Mouse (Mus musculus): Measurements from ENCODE around the gene Rbm42. TPM values are rescaled to one million over a fixed set of nuclear protein-coding genes. Genes with fewer than 3 reads are reported as not detected.

The Rbm42 gene
- polyA plus RNA-seq, 1 experiment from 2014 or later: 101 TPM

DNA sequence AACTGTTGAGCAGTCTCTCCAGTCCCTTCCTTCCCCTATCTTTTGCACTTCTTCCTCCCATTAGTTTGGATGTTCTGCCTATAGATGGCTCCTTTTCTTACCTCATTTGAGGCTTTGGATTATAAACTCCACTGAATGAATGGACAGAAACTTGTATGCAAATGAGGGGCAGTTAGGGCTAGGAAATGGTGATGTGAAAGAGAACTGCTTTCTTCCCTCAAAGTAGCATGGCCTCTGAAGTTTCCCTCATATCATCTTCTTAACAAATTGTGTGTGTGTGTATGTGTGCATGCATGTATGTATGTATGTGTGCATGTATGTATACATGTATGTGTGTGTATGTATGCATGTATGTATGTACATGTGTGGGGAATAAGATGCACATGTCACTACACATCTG, 21.1 kb downstream of the Rbm42 start:
- Histone ChIP-seq H3K4me1 (replicated peaks; ENCODE audit: control insufficient read depth, insufficient read depth, low read length) (peaks cover 7% of the 10 kb centered on the region), H3K4me3 (ENCODE audit: low read depth, low read length) (no peak overlapping the region), H3K4me2 (ENCODE audit: low read length) (no peak overlapping the region), H3K36me3 (ENCODE audit: control insufficient read depth, insufficient read depth, low read length) (peaks cover 4% of the 10 kb centered on the region), H3K9me3 (ENCODE audit: control insufficient read depth, low read length) (no peaks in the 10 kb centered on the region), H3K27ac (ENCODE audit: low read depth) (no peak overlapping the region), H3K27me3 (replicated peaks; ENCODE audit: control insufficient read depth, insufficient read depth, low read length) (peaks cover 30% of the 10 kb centered on the region), H3K9ac (ENCODE audit: low read length) (no peak overlapping the region)
- ATAC-seq (replicated peaks; ENCODE audit: low FRiP score, low TSS enrichment, low read depth): no peak
- no peak for DNase-seq (ENCODE audit: low spot score)

DNA sequence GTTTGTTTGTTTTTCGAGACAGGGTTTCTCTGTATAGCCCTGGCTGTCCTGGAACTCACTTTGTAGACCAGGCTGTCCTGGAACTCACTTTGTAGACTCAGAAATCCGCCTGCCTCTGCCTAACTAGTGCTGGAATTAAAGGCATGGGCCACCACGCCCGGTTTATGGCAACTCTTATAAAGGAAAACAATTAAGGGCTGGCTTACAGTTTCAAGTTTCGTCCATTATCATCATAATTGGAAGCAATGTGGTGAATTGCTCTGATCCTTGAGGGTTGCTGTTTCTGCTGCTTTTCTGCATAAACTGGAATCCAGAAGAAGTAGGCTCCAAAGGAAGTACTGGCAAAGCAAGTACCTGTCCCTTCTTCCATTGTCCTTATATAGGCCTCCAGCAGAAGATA, 23.5 kb downstream of the Rbm42 start:
- no peak for DNase-seq (ENCODE audit: low spot score)
- H3K27ac ChIP-seq (ENCODE audit: low read depth): no peak overlapping the region
- peaks cover 7% of the 10 kb centered on the region for H3K4me1 ChIP-seq (replicated peaks; ENCODE audit: control insufficient read depth, insufficient read depth, low read length)
- no peaks in the 10 kb centered on the region for H3K9me3 ChIP-seq (ENCODE audit: control insufficient read depth, low read length)
- no peak overlapping the region for H3K9ac ChIP-seq (ENCODE audit: low read length)
- WGBS: 86% methylated on average over 5 of the region's 5 CpGs
- H3K36me3 ChIP-seq (ENCODE audit: control insufficient read depth, insufficient read depth, low read length): peaks cover 28% of the 10 kb centered on the region
- H3K4me2 ChIP-seq (ENCODE audit: low read length): no peak overlapping the region
- peaks cover 9% of the 10 kb centered on the region for H3K27me3 ChIP-seq (replicated peaks; ENCODE audit: control insufficient read depth, insufficient read depth, low read length)
- ATAC-seq (replicated peaks; ENCODE audit: low FRiP score, low TSS enrichment, low read depth): no peak
- no peak overlapping the region for H3K4me3 ChIP-seq (ENCODE audit: low read depth, low read length)

DNA sequence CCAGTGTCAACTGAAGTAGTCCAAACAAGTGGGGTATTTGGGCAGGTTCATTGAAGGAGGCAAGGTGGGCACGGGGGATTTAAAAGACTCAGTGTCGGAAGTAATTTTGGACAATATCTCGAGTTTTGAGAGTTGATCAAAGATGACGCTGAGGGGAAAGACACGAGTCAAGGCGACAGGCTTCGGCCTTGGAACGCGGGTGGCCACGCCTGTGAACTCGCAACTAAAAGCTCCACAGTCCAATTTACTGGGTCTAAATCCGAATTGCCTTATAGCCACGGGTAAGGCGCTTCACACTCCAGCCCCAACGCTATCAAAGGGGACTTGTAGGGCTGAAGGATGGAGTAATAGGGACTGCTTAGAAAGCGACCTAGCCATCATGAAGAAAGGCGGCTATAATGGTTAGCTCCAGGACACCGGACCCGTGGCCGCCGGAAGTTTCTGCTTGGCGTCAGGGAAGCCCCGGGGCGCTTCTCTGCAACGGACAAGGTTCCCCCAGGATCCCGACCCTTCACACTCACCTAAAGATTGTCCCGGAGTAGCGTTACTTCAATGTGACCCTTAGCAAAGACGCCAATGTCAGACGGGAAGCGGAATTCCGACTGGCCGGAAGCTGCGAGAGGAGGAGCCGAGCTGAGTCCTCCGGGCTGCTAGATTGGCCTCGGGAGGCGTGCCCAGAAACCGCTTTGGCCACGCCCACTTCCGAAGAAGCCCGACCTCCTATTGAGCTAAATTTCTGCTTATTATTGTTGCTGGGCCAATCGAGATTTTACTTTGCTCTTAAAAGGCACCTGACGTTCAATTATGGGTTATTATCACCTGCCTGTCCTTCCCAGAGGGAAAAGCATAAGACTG, 24.4 kb downstream of the Rbm42 start, which contains the start of gene Cox6b1:
TSS of gene Cox6b1 (minus strand) at position 622 of the 855 bp plus-strand sequence.
- DNase-seq (ENCODE audit: low spot score) (peak; percentile 92), ATAC-seq (replicated peaks; ENCODE audit: low FRiP score, low TSS enrichment, low read depth) (peak; percentile 94)
- H3K4me2 ChIP-seq (ENCODE audit: low read length): peak within 1 kb of the TSS; percentile 78
- 2% methylated on average over 44 of the region's 44 CpGs for WGBS
- H3K9ac ChIP-seq (ENCODE audit: low read length): peak within 1 kb of the TSS; percentile 87
- peaks cover 7% of the 10 kb centered on the region for H3K4me1 ChIP-seq (replicated peaks; ENCODE audit: control insufficient read depth, insufficient read depth, low read length)
- H3K27me3 ChIP-seq (replicated peaks; ENCODE audit: control insufficient read depth, insufficient read depth, low read length): 0 out of 2 replicates have a peak, but pooled peaks cover 3% of the 10 kb centered on the region
- H3K9me3 ChIP-seq (ENCODE audit: control insufficient read depth, low read length): no peaks in the 10 kb centered on the region
- H3K27ac ChIP-seq (ENCODE audit: low read depth): peak within 1 kb of the TSS; percentile 43; the same call in 1 of the 2 replicates
- H3K36me3 ChIP-seq (ENCODE audit: control insufficient read depth, insufficient read depth, low read length): peaks cover 34% of the 10 kb centered on the region
- H3K4me3 ChIP-seq (ENCODE audit: low read depth, low read length): peak within 1 kb of the TSS; percentile 95

DNA sequence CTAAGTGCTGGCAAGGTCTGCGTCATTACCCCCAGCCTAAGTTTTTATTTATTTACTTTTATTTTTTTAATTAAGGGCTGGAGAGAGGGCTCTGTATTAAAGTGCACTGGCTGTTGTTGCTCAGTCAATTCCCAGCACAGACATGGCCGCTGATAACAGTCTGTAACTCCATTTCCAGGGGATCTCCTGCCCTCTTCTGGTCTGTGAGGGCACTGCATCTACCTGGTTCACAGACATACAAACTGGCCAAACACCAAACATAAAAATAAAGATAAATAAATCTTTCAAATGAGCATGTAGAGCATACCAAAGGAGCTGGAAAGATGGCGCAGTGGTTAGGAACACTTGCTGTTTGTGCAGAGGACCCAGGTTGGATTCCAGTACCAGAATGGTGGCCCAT, 30.9 kb downstream of the Rbm42 start:
- Histone ChIP-seq H3K27me3 (replicated peaks; ENCODE audit: control insufficient read depth, insufficient read depth, low read length) (no peaks in the 10 kb centered on the region), H3K4me2 (ENCODE audit: low read length) (no peak overlapping the region), H3K4me3 (ENCODE audit: low read depth, low read length) (no peak overlapping the region), H3K27ac (ENCODE audit: low read depth) (no peak overlapping the region), H3K36me3 (ENCODE audit: control insufficient read depth, insufficient read depth, low read length) (peaks cover 74% of the 10 kb centered on the region), H3K9ac (ENCODE audit: low read length) (no peak overlapping the region), H3K4me1 (replicated peaks; ENCODE audit: control insufficient read depth, insufficient read depth, low read length) (no peaks in the 10 kb centered on the region), H3K9me3 (ENCODE audit: control insufficient read depth, low read length) (no peaks in the 10 kb centered on the region)
- WGBS: 90% methylated on average over 3 of the region's 3 CpGs
- ATAC-seq (replicated peaks; ENCODE audit: low FRiP score, low TSS enrichment, low read depth): no peak
- peak; percentile 65 for DNase-seq (ENCODE audit: low spot score)

DNA sequence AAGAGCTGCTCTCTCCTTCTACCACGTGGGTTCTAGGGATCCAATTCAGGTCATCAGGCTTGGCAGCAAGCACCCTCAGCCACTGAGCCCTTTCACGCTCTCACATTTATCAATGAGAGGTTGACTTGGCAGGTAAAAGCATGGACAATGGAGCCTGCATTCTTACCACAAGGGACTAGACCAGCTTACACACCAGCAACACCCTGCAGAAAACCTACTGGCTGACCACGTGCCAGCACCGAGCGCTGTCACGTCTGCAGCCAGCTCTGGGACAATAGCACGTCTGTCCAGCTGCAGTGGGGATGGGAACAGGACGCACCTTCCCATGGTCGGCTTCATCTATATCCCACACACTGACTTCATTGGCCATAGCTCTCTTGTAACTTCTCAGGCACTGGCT, 31.5 kb downstream of the Rbm42 start:
- H3K9me3 ChIP-seq (ENCODE audit: control insufficient read depth, low read length): no peaks in the 10 kb centered on the region
- H3K4me1 ChIP-seq (replicated peaks; ENCODE audit: control insufficient read depth, insufficient read depth, low read length): no peaks in the 10 kb centered on the region
- no peak for ATAC-seq (replicated peaks; ENCODE audit: low FRiP score, low TSS enrichment, low read depth)
- 95% methylated on average over 9 of the region's 9 CpGs for WGBS
- H3K4me3 ChIP-seq (ENCODE audit: low read depth, low read length): no peak overlapping the region
- no peaks in the 10 kb centered on the region for H3K27me3 ChIP-seq (replicated peaks; ENCODE audit: control insufficient read depth, insufficient read depth, low read length)
- H3K27ac ChIP-seq (ENCODE audit: low read depth): no peak overlapping the region
- H3K4me2 ChIP-seq (ENCODE audit: low read length): no peak overlapping the region
- H3K9ac ChIP-seq (ENCODE audit: low read length): no peak overlapping the region
- DNase-seq (ENCODE audit: low spot score): no peak
- H3K36me3 ChIP-seq (ENCODE audit: control insufficient read depth, insufficient read depth, low read length): peaks cover 69% of the 10 kb centered on the region

DNA sequence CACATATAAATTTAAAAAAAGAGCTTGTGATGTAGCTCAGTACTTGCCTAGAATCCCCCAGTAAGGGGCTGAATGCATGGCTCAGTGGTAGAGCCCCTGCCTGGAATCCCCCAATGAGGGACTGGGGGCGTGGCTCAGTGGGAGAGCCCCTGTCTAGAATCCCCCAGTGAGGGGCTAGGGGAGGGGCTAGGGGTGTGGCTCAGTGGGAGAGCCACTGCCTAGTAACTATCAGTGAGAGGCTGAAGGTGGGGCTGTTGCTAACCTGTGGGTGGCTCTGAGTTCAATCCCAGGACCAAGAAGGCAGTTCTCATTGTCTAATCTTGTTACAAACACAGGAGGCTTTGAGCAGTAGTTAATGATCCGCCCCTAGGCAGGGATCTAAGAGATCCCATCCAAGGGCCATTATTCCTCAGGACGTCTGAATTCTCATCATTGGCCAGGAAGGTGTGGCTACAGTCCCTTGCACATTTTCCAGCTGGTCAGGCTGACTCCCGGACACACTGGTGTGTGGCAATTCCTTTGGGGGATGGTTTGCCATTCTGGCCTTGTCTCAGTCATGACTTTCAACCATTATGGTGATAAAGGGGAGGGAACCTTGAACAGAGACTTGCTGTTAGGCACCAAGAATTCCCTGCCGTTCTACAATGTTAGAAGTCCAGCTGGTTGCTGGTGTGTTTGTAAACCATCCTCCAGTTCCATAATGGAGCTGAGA, 34.9 kb downstream of the Rbm42 start:
- WGBS: 58% methylated on average over 5 of the region's 5 CpGs
- ATAC-seq (replicated peaks; ENCODE audit: low FRiP score, low TSS enrichment, low read depth): no peak

DNA sequence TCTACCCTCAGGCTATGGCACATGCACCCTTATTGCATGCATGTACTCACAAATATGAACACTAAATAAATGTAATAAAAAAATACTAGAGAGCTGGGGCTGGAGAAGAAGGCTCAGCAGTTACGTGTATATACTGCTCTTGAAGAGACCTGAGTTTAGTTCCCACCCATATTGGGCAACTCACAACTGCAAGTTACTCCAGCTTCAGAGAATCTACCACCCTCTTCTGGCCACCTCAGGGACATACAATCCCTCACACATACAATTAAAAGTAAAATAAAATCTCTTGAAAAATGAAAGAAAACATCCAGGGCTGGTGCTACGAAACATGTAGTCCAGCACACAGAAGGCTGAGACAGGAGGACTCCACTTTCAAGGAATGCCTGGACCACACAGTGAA, 35.7 kb downstream of the Rbm42 start:
- DNase-seq (ENCODE audit: low spot score) (no peak), ATAC-seq (replicated peaks; ENCODE audit: low FRiP score, low TSS enrichment, low read depth) (no peak)
- Histone ChIP-seq H3K36me3 (ENCODE audit: control insufficient read depth, insufficient read depth, low read length) (peaks cover 36% of the 10 kb centered on the region), H3K27ac (ENCODE audit: low read depth) (no peak overlapping the region), H3K4me3 (ENCODE audit: low read depth, low read length) (no peak overlapping the region), H3K4me1 (replicated peaks; ENCODE audit: control insufficient read depth, insufficient read depth, low read length) (no peaks in the 10 kb centered on the region), H3K27me3 (replicated peaks; ENCODE audit: control insufficient read depth, insufficient read depth, low read length) (no peaks in the 10 kb centered on the region), H3K4me2 (ENCODE audit: low read length) (no peak overlapping the region), H3K9me3 (ENCODE audit: control insufficient read depth, low read length) (no peaks in the 10 kb centered on the region), H3K9ac (ENCODE audit: low read length) (no peak overlapping the region)
- 85% methylated on average over 2 of the region's 2 CpGs for WGBS

More for the DNA sequence above, 34.9 kb downstream of the Rbm42 start:
- H3K9me3 ChIP-seq (ENCODE audit: control insufficient read depth, low read length): no peaks in the 10 kb centered on the region
- no peak overlapping the region for H3K4me2 ChIP-seq (ENCODE audit: low read length)
- no peak overlapping the region for H3K4me3 ChIP-seq (ENCODE audit: low read depth, low read length)
- peaks cover 41% of the 10 kb centered on the region for H3K36me3 ChIP-seq (ENCODE audit: control insufficient read depth, insufficient read depth, low read length)
- DNase-seq (ENCODE audit: low spot score): no peak
- no peak overlapping the region for H3K27ac ChIP-seq (ENCODE audit: low read depth)
- no peaks in the 10 kb centered on the region for H3K4me1 ChIP-seq (replicated peaks; ENCODE audit: control insufficient read depth, insufficient read depth, low read length)
- H3K9ac ChIP-seq (ENCODE audit: low read length): no peak overlapping the region
- H3K27me3 ChIP-seq (replicated peaks; ENCODE audit: control insufficient read depth, insufficient read depth, low read length): no peaks in the 10 kb centered on the region

DNA sequence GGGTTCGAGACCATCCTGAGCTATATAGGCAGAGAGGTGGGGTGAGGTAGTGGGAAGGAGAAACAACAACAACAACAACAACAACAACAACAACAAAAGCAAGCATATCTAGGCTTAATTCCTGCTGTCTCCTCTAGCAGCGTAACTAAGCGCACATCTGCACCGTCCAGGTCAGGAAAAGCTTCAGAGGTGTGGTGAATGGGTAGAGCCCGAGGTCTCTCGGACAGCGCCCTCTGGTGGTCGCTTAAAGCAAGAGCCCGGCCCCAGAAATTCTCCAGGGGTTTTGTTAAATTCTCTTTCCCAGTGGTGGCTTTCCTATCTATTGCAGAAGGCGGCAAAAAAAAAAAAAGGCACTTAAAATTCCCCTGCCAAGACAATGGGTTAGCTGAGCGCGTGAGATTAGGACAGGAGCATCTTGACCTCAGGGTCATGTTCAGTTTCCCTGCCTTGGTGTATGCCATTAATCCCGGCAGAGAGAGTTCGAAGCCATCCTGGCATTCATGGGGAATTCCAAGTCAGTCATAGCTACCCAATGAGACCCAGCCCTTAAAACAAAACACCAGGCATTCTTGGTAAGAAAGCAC, 36.5 kb downstream of the Rbm42 start:
- Histone ChIP-seq H3K27ac (ENCODE audit: low read depth) (no peak overlapping the region), H3K4me1 (replicated peaks; ENCODE audit: control insufficient read depth, insufficient read depth, low read length) (no peaks in the 10 kb centered on the region), H3K4me3 (ENCODE audit: low read depth, low read length) (no peak overlapping the region), H3K9me3 (ENCODE audit: control insufficient read depth, low read length) (no peaks in the 10 kb centered on the region), H3K36me3 (ENCODE audit: control insufficient read depth, insufficient read depth, low read length) (peaks cover 28% of the 10 kb centered on the region), H3K4me2 (ENCODE audit: low read length) (peak overlapping the region; percentile 30), H3K9ac (ENCODE audit: low read length) (no peak overlapping the region), H3K27me3 (replicated peaks; ENCODE audit: control insufficient read depth, insufficient read depth, low read length) (no peaks in the 10 kb centered on the region)
- 23% methylated on average over 14 of the region's 14 CpGs for WGBS
- ATAC-seq (replicated peaks; ENCODE audit: low FRiP score, low TSS enrichment, low read depth): peak; percentile 53
- DNase-seq (ENCODE audit: low spot score): peak; percentile 84

Measured in intestine, embryonic 14.5 days (tissue).